Mouse (Mus musculus) heart, embryonic 15.5 days (tissue): ENCODE measurements around the gene 4931414P19Rik. TPM values are rescaled to one million over a fixed set of nuclear protein-coding genes. Genes with fewer than 3 reads are reported as not detected.
A peak's percentile ranks its signal among the peaks of the same experiment; 100 is the strongest.

Source experiments
- ATAC-seq: fragments of 200-750 bp; cut with Nextera tagmentation; replicated peaks from 2 replicates; pipeline ENCODE4 v1.8.0; 2017; ENCODE audit warnings: low read depth, moderate TSS enrichment; ENCODE audit not compliant: insufficient number of reproducible peaks, insufficient read depth, low FRiP score
- H3K27ac ChIP-seq: fragments of 300-500 bp; sonication (generic); 2 replicates; pipeline ENCODE4 v1.5.1; 2015; ENCODE audit warnings: mild to moderate bottlenecking, inconsistent platforms
- H3K27me3 ChIP-seq: fragments of 300-500 bp; sonication (generic); 2 replicates; pipeline ENCODE4 v1.6.1; 2015; ENCODE audit warnings: inconsistent platforms
- H3K36me3 ChIP-seq: fragments of 300-500 bp; sonication (generic); 2 replicates; pipeline ENCODE4 v1.6.1; 2015; ENCODE audit warnings: mild to moderate bottlenecking, inconsistent platforms
- H3K4me1 ChIP-seq: fragments of 300-500 bp; sonication (generic); replicated peaks from 2 replicates; pipeline ENCODE4 v1.6.1; 2015; ENCODE audit warnings: inconsistent platforms
- H3K4me2 ChIP-seq: fragments of 300-500 bp; sonication (generic); 2 replicates; pipeline ENCODE4 v1.6.1; 2015; ENCODE audit warnings: inconsistent platforms, mild to moderate bottlenecking, moderate library complexity
- H3K4me3 ChIP-seq: fragments of 300-500 bp; sonication (generic); 2 replicates; pipeline ENCODE4 v1.5.1; 2015; ENCODE audit warnings: mild to moderate bottlenecking, inconsistent platforms
- H3K9ac ChIP-seq: fragments of 300-500 bp; sonication (generic); 2 replicates; pipeline ENCODE4 v1.6.1; 2015; ENCODE audit warnings: mild to moderate bottlenecking, inconsistent platforms
- H3K9me3 ChIP-seq: fragments of 300-500 bp; sonication (generic); replicated peaks from 2 replicates; pipeline ENCODE4 v1.6.1; 2016; ENCODE audit warnings: inconsistent platforms
- WGBS: fragments of 180-500 bp; shearing (Covaris S2); methylation state at CpG from one replicate; pipeline ENCODE4 v1.1.7; 2015; ENCODE audit warnings: mixed read lengths; 5-methylcytosine and 5-hydroxymethylcytosine counted together
- polyA plus RNA-seq: library from polyadenylated mRNA; unstranded; fragments of >200 nt; fragmentation: Nextera tagmentation; extraction: Ambion mirVana; gene quantifications from 2 replicates; pipeline ENCODE4 v1.2.1, GENCODE M21; 2015

The 4931414P19Rik gene
- polyA plus RNA-seq, 1 experiment from 2014 or later, result 5.0 TPM

- no peak for ATAC-seq
- Histone ChIP-seq H3K27ac (no peak overlapping the region), H3K36me3 (peaks cover 8% of the 10 kb centered on the region; the same call in 1 of the 2 replicates), H3K9ac (no peak overlapping the region), H3K4me1 (peaks cover 19% of the 10 kb centered on the region), H3K27me3 (no peaks in the 10 kb centered on the region), H3K9me3 (no peaks in the 10 kb centered on the region), H3K4me2 (no peak overlapping the region), H3K4me3 (no peak overlapping the region)
- 57% methylated on average over 8 of the region's 8 CpGs for WGBS
These were observed 1.4 kb upstream of the 4931414P19Rik start for GRCm38 (mm10) chr14:54607226-54607625.

GRCm38 (mm10) chr14:54603686-54604085 lies 2.1 kb downstream of the 4931414P19Rik start:
- Histone ChIP-seq H3K9ac (no peak overlapping the region), H3K36me3 (no peaks in the 10 kb centered on the region), H3K4me3 (peak overlapping the region; percentile 83), H3K27ac (peak overlapping the region; percentile 98), H3K9me3 (no peaks in the 10 kb centered on the region), H3K27me3 (no peaks in the 10 kb centered on the region), H3K4me1 (peaks cover 20% of the 10 kb centered on the region), H3K4me2 (peak overlapping the region; percentile 69)
- ATAC-seq, result no peak
- WGBS, result 82% methylated on average over 8 of the region's 8 CpGs

- Histone ChIP-seq H3K4me2 (peak overlapping the region; percentile 69), H3K9me3 (no peaks in the 10 kb centered on the region), H3K36me3 (no peaks in the 10 kb centered on the region), H3K27me3 (no peaks in the 10 kb centered on the region), H3K4me1 (peaks cover 20% of the 10 kb centered on the region), H3K4me3 (peak overlapping the region; percentile 83), H3K27ac (peak overlapping the region; percentile 98), H3K9ac (peak overlapping the region; percentile 83)
- peak; percentile 98 for ATAC-seq
- WGBS, result under 1% methylated on average over 46 of the region's 46 CpGs
These were observed 2.6 kb downstream of the 4931414P19Rik start for GRCm38 (mm10) chr14:54603038-54603654.

GRCm38 (mm10) chr14:54602613-54603012 lies 3.2 kb downstream of the 4931414P19Rik start:
- Histone ChIP-seq H3K27me3 (no peaks in the 10 kb centered on the region), H3K4me1 (peaks cover 20% of the 10 kb centered on the region), H3K27ac (peak overlapping the region; percentile 98), H3K9ac (peak overlapping the region; percentile 83), H3K4me3 (peak overlapping the region; percentile 83), H3K9me3 (no peaks in the 10 kb centered on the region), H3K36me3 (no peaks in the 10 kb centered on the region), H3K4me2 (peak overlapping the region; percentile 69)
- ATAC-seq, result no peak
- WGBS, result 42% methylated on average over 4 of the region's 4 CpGs

- Histone ChIP-seq H3K4me1 (peaks cover 20% of the 10 kb centered on the region), H3K27me3 (no peaks in the 10 kb centered on the region), H3K9ac (no peak overlapping the region), H3K4me2 (no peak overlapping the region), H3K9me3 (no peaks in the 10 kb centered on the region), H3K4me3 (no peak overlapping the region), H3K27ac (no peak overlapping the region), H3K36me3 (no peaks in the 10 kb centered on the region)
- WGBS, result 70% methylated on average over 2 of the region's 2 CpGs
- ATAC-seq, result no peak
These were observed 4.2 kb downstream of the 4931414P19Rik start for GRCm38 (mm10) chr14:54601601-54602000.

GRCm38 (mm10) chr14:54597084-54597483 lies 8.7 kb downstream of the 4931414P19Rik start:
- Histone ChIP-seq H3K9ac (no peak overlapping the region), H3K27me3 (no peaks in the 10 kb centered on the region), H3K27ac (no peak overlapping the region), H3K36me3 (no peaks in the 10 kb centered on the region), H3K9me3 (no peaks in the 10 kb centered on the region), H3K4me2 (no peak overlapping the region), H3K4me1 (peaks cover 25% of the 10 kb centered on the region), H3K4me3 (no peak overlapping the region)
- WGBS, result 78% methylated on average over 7 of the region's 7 CpGs
- ATAC-seq, result no peak

GRCm38 (mm10) chr14:54594631-54595414 lies 11.0 kb downstream of the 4931414P19Rik start:
- Histone ChIP-seq H3K36me3 (no peaks in the 10 kb centered on the region), H3K9ac (peak overlapping the region; percentile 38; the same call in 1 of the 2 replicates), H3K4me1 (peaks cover 24% of the 10 kb centered on the region), H3K4me3 (peak overlapping the region; percentile 34), H3K4me2 (peak overlapping the region; percentile 59), H3K27ac (peak overlapping the region; percentile 46; the same call in 1 of the 2 replicates), H3K27me3 (no peaks in the 10 kb centered on the region), H3K9me3 (no peaks in the 10 kb centered on the region)
- WGBS, result 50% methylated on average over 28 of the region's 28 CpGs
- 0 out of 2 replicates have a peak, but pooled peaks have one; percentile 36 for ATAC-seq

- no peak for ATAC-seq
- Histone ChIP-seq H3K9ac (no peak overlapping the region), H3K4me2 (peak overlapping the region; percentile 59; the same call in 1 of the 2 replicates), H3K4me3 (no peak overlapping the region), H3K27ac (no peak overlapping the region), H3K4me1 (peaks cover 24% of the 10 kb centered on the region), H3K36me3 (no peaks in the 10 kb centered on the region), H3K27me3 (no peaks in the 10 kb centered on the region), H3K9me3 (no peaks in the 10 kb centered on the region)
- 91% methylated on average over 3 of the region's 3 CpGs for WGBS
These were observed 11.7 kb downstream of the 4931414P19Rik start for GRCm38 (mm10) chr14:54594055-54594454.

GRCm38 (mm10) chr14:54592319-54592934 lies 13.4 kb downstream of the 4931414P19Rik start:
- H3K36me3 ChIP-seq, result no peaks in the 10 kb centered on the region
- peaks cover 32% of the 10 kb centered on the region for H3K4me1 ChIP-seq
- peak overlapping the region; percentile 90 for H3K27ac ChIP-seq
- peak overlapping the region; percentile 24 for H3K4me2 ChIP-seq
- ATAC-seq, result peak; percentile 83
- H3K9me3 ChIP-seq, result no peaks in the 10 kb centered on the region
- WGBS, result 23% methylated on average over 10 of the region's 10 CpGs
- H3K27me3 ChIP-seq, result no peaks in the 10 kb centered on the region
- no peak overlapping the region for H3K4me3 ChIP-seq
- H3K9ac ChIP-seq, result peak overlapping the region; percentile 46; the same call in 1 of the 2 replicates

GRCm38 (mm10) chr14:54591056-54591455 lies 14.7 kb downstream of the 4931414P19Rik start:
- 90% methylated on average over 16 of the region's 16 CpGs for WGBS
- H3K4me3 ChIP-seq, result no peak overlapping the region
- no peaks in the 10 kb centered on the region for H3K9me3 ChIP-seq
- H3K4me1 ChIP-seq, result peaks cover 32% of the 10 kb centered on the region
- no peaks in the 10 kb centered on the region for H3K27me3 ChIP-seq
- no peak for ATAC-seq
- no peak overlapping the region for H3K4me2 ChIP-seq
- H3K27ac ChIP-seq, result no peak overlapping the region
- no peak overlapping the region for H3K9ac ChIP-seq
- no peaks in the 10 kb centered on the region for H3K36me3 ChIP-seq

GRCm38 (mm10) chr14:54583681-54584338 lies 22.0 kb downstream of the 4931414P19Rik start:
- Histone ChIP-seq H3K27me3 (no peaks in the 10 kb centered on the region), H3K9ac (no peak overlapping the region), H3K4me2 (no peak overlapping the region), H3K4me1 (peaks cover 6% of the 10 kb centered on the region), H3K9me3 (no peaks in the 10 kb centered on the region), H3K27ac (no peak overlapping the region), H3K4me3 (no peak overlapping the region), H3K36me3 (0 out of 2 replicates have a peak, but pooled peaks cover 3% of the 10 kb centered on the region)
- ATAC-seq, result peak; percentile 47; the same call in 1 of the 2 replicates
- WGBS, result 37% methylated on average over 7 of the region's 7 CpGs
